Mouse (Mus musculus) spleen, adult 2 months (tissue): Measurements from ENCODE around the gene Hoxa2. TPM values are rescaled to one million over a fixed set of nuclear protein-coding genes. Genes with fewer than 3 reads are reported as not detected.

Experiments
- DNase-seq, 2 experiments: peaks; one replicate each; pipeline versions ENCODE4 v3.0.0 to v3.0.0-alpha.2; 2012 to 2021; ENCODE audit warnings: low spot score in 2 of 2, low read depth in 1 of 2
- H3K27ac ChIP-seq: fragments of 200-500 bp; 2 replicates; pipeline ENCODE4 v1.5.1; 2012; ENCODE audit warnings: low read length, inconsistent platforms; ENCODE audit not compliant: insufficient read depth
- H3K27me3 ChIP-seq: fragments of 200-500 bp; 2 replicates; pipeline ENCODE4 v1.6.1; 2012; ENCODE audit warnings: mild to moderate bottlenecking, moderate library complexity, low read length, inconsistent platforms; ENCODE audit not compliant: control insufficient read depth, insufficient read depth
- H3K36me3 ChIP-seq: fragments of 200-500 bp; 2 replicates; pipeline ENCODE4 v1.6.1; 2012; ENCODE audit warnings: mild to moderate bottlenecking, low read length, inconsistent platforms; ENCODE audit not compliant: control insufficient read depth, insufficient read depth
- H3K4me1 ChIP-seq: fragments of 200-500 bp; 2 replicates; pipeline ENCODE4 v1.6.1; 2011; ENCODE audit warnings: inconsistent platforms; ENCODE audit not compliant: control insufficient read depth, insufficient read depth, insufficient read length
- H3K4me3 ChIP-seq: fragments of 200-500 bp; 2 replicates; pipeline ENCODE4 v1.5.1; 2011; ENCODE audit warnings: mild to moderate bottlenecking, inconsistent platforms; ENCODE audit not compliant: insufficient read depth, insufficient read length; ENCODE audit errors: extremely low read depth
- CTCF ChIP-seq: fragments of 200-500 bp; IDR thresholded peaks from 2 replicates; pipeline ENCODE4 v1.5.1; 2011; ENCODE audit warnings: mild to moderate bottlenecking, inconsistent platforms; ENCODE audit not compliant: insufficient read depth, insufficient read length, insufficient replicate concordance; ENCODE audit errors: extremely low read depth
- POLR2A ChIP-seq: fragments of 200-500 bp; IDR thresholded peaks from 2 replicates; pipeline ENCODE4 v1.6.1; 2011; ENCODE audit warnings: low read depth, low read length, inconsistent platforms
- WGBS: fragments of 180-500 bp; shearing (Covaris S2); methylation state at CpG from one replicate; pipeline ENCODE4 v1.1.7; 2018; 5-methylcytosine and 5-hydroxymethylcytosine counted together
- polyA plus RNA-seq: library from polyadenylated mRNA; depleted of rRNA; stranded (reverse); fragments of >200 nt; gene quantifications from 2 replicates; pipeline ENCODE4 v1.2.3, GENCODE M21; 2012

Hoxa2 gene
- polyA plus RNA-seq, 1 experiment, result 0.27 TPM

- no peak overlapping the region; the same call in 1 of the 2 replicates for H3K27ac ChIP-seq
- no peaks in the 10 kb centered on the region for H3K4me1 ChIP-seq
- DNase-seq, result no peak
- H3K27me3 ChIP-seq, result 0 out of 2 replicates have a peak, but pooled peaks cover 4% of the 10 kb centered on the region
- H3K4me3 ChIP-seq, result no peak overlapping the region
- H3K36me3 ChIP-seq, result no peaks in the 10 kb centered on the region
- no peak for TF ChIP-seq POLR2A
- no peak for TF ChIP-seq CTCF
- 85% methylated on average over 40 of the region's 40 CpGs for WGBS
Measured at GRCm38 (mm10) chr6:52170166-52170897, 5.7 kb upstream of the Hoxa2 start.

GRCm38 (mm10) chr6:52169499-52170165 is 5.0 kb upstream of the Hoxa2 start:
- Histone ChIP-seq H3K4me3 (no peak overlapping the region), H3K27me3 (0 out of 2 replicates have a peak, but pooled peaks cover 4% of the 10 kb centered on the region), H3K27ac (no peak overlapping the region; the same call in 1 of the 2 replicates)

DNA sequence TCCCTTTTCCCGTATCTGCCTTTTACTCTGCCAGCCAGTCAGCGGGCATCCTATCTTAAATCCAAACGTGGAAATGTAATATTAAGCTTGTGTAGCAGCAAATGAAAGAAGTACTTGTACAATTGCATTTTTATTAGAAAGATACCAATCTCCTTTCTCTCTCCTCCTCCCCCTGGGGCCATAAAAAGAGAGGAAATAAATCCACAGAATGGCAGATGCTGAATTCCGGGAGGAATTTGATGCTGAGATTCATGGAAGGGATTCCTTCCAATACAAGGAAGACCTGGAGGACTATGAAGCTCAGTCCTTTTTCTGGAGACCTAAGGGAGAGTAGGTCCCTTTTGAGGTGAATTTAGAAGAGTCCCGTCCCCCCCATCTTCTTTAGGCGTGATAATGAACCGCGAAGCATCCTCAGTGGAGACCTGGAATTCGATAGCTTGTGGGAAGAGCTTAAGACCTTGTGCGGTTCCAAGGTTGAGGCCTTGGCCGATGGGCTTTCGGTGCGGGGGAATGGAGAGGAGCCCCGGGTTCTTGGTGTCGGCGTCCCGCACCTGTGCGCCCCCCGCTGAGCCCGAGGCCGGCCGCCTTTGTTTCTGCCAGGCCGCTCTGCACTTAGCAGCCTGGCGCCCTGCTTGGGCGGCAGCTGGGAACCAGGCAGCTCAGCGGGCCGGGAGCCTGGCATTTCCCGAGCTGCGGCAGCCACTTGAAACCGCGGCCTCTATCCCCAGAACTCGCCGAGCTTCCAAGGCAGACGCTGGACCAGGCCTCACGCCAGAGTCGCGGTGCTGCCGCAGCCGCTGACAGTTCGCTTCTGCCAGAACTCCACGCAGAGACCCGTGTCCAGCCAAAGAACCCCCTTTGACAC is 3.8 kb upstream of the Hoxa2 start:
- 85% methylated on average over 42 of the region's 42 CpGs for WGBS
- TF ChIP-seq POLR2A (no peak), CTCF (no peak)
- no peak for DNase-seq
- H3K27me3 ChIP-seq, result peaks cover 8% of the 10 kb centered on the region
- H3K36me3 ChIP-seq, result no peaks in the 10 kb centered on the region
- no peaks in the 10 kb centered on the region for H3K4me1 ChIP-seq
- H3K27ac ChIP-seq, result no peak overlapping the region; the same call in 1 of the 2 replicates
- H3K4me3 ChIP-seq, result no peak overlapping the region

More at GRCm38 (mm10) chr6:52169499-52170165, 5.0 kb upstream of the Hoxa2 start:
- DNase-seq, result no peak
- Histone ChIP-seq H3K4me1 (no peaks in the 10 kb centered on the region), H3K36me3 (no peaks in the 10 kb centered on the region)
- WGBS, result 88% methylated on average over 16 of the region's 16 CpGs
- TF ChIP-seq CTCF (no peak), POLR2A (no peak)

DNA sequence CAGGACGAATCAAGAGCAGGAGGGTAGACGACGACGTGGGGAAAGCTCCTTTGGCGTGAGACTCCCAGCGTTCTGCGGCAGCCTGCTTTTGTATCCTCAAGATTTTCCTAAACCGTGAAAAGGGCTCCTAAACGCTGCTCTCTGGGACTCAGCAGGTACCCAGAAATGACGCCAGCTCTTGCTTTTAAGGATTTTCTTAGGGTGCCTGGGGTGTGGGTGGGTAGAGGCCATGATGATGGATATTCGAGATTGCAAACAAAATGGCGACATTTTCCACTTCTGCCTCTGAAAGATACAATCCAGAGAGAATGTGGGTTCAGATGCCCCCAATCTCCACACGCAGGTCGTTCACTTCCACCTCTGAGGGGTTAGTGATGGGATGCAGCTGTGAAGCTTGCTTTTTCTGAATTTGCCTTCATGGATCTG is 3.1 kb upstream of the Hoxa2 start:
- DNase-seq, result no peak
- Histone ChIP-seq H3K36me3 (no peaks in the 10 kb centered on the region), H3K27me3 (peaks cover 9% of the 10 kb centered on the region), H3K4me1 (no peaks in the 10 kb centered on the region), H3K27ac (0 out of 2 replicates have a peak overlapping the region, but pooled peaks have one; percentile 18), H3K4me3 (no peak overlapping the region)
- no peak for TF ChIP-seq CTCF
- TF ChIP-seq POLR2A, result no peak
- 84% methylated on average over 14 of the region's 14 CpGs for WGBS

DNA sequence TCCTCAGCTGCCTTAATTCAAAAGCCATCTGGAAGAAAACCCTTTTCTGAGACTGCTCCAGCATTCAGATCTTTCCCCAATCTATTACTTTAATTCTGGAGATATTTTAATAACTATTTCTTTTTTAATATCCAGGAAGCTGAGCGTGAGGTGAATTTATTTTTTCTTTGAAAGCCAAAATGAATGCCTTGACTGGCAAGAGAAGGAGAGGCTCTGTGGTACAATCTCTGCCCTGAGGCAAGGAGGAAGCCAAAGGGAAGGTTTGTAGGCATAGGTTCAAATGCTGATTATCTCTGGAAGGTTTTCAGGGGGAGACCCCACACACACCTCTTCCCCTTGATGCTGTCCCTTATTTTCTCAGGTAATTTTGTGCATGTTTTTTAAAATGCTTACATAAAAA is 2.5 kb upstream of the Hoxa2 start:
- Histone ChIP-seq H3K27me3 (peaks cover 9% of the 10 kb centered on the region), H3K36me3 (no peaks in the 10 kb centered on the region), H3K4me3 (no peak overlapping the region), H3K4me1 (no peaks in the 10 kb centered on the region), H3K27ac (0 out of 2 replicates have a peak overlapping the region, but pooled peaks have one; percentile 47)
- DNase-seq, result no peak
- 87% methylated on average over 1 of the region's 1 CpGs for WGBS
- TF ChIP-seq POLR2A, result no peak
- TF ChIP-seq CTCF, result no peak

DNA sequence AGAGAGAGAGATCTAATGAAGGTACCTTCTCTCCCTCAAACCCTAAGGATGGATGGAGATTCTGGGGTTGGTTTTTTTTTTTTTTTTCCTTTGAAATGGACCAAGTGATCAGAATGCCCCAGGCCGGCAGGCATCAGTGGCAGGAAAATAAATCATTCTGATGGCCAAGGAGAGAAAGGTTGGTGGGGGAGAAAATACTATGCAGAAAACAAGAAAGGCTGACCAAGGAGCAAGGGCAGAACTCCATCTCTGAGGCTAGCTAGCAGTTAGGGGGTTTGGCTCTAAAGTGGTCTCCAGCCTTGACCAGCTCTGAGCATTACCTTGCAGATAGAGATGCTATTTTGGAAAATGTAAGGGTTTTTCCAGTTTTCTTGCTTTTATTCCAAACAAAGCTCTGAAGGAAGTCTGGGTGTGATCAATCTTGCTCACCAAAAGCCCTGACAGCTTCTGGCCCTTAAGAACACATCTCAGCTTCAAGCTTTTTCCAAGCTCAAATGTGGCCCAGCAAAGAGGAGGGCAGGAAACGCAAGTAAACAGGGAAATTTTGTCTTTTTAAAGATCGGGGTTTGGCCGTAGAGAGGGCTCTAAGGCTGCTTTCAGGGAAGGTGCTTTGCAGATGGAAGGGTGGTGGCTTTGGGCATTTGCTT is 1.9 kb upstream of the Hoxa2 start:
- no peak overlapping the region for H3K4me3 ChIP-seq
- 74% methylated on average over 4 of the region's 4 CpGs for WGBS
- H3K36me3 ChIP-seq, result no peaks in the 10 kb centered on the region
- H3K4me1 ChIP-seq, result no peaks in the 10 kb centered on the region
- TF ChIP-seq CTCF (no peak), POLR2A (no peak)
- peak overlapping the region; percentile 47; the same call in 1 of the 2 replicates for H3K27ac ChIP-seq
- DNase-seq, result no peak
- H3K27me3 ChIP-seq, result peaks cover 9% of the 10 kb centered on the region
